8 mouse cellular contexts compared by ENCODE assay signal in genomic region chr13:9180221-9180620, GRCm38 (mm10).
DNase-seq lines count a peak whose midpoint lies in the region; ATAC-seq and TF ChIP-seq lines count a peak whose summit lies in the region.

No protein-coding gene starts in this region.

- no peaks in the 10 kb centered on the region for H3K4me1 ChIP-seq in embryonic facial prominence, embryonic 14.5 days (ENCODE audit: control insufficient read depth, insufficient read depth, low read length)
- H3K4me1 ChIP-seq in megakaryocyte, embryonic 14.5 days, result peaks cover 32% of the 10 kb centered on the region
- no peaks in the 10 kb centered on the region for H3K4me1 ChIP-seq in midbrain, embryonic 11.5 days (ENCODE audit: control insufficient read depth, insufficient read depth, low read length)
- H3K4me1 ChIP-seq in midbrain, postnatal 0 days (ENCODE audit: insufficient read depth, low read length), result no peaks in the 10 kb centered on the region

- H3K4me2 ChIP-seq in embryonic facial prominence, embryonic 14.5 days (ENCODE audit: low read depth, low read length), result peak overlapping the region; percentile 18; the same call in 1 of the 2 replicates
- H3K4me2 ChIP-seq in midbrain, embryonic 11.5 days, result no peak overlapping the region
- H3K4me2 ChIP-seq in midbrain, postnatal 0 days (ENCODE audit: low read depth, low read length, poor library complexity, severe bottlenecking), result no peak overlapping the region

- no peak overlapping the region for H3K27ac ChIP-seq in embryonic facial prominence, embryonic 14.5 days (replicated peaks; ENCODE audit: low read depth, low read length)
- H3K27ac ChIP-seq in midbrain, embryonic 11.5 days (ENCODE audit: low read depth, low read length), result no peak overlapping the region
- H3K27ac ChIP-seq in midbrain, postnatal 0 days (ENCODE audit: low read depth, low read length), result no peak overlapping the region

- 47% methylated on average over 11 of the region's 11 CpGs for WGBS in embryonic facial prominence, embryonic 14.5 days
- WGBS in midbrain, embryonic 11.5 days, result 62% methylated on average over 11 of the region's 11 CpGs
- 60% methylated on average over 11 of the region's 11 CpGs for WGBS in midbrain, postnatal 0 days

- no peaks in the 10 kb centered on the region for H3K27me3 ChIP-seq in embryonic facial prominence, embryonic 14.5 days (replicated peaks; ENCODE audit: control insufficient read depth, insufficient read depth, low read length)
- H3K27me3 ChIP-seq in megakaryocyte, embryonic 14.5 days (replicated peaks), result no peaks in the 10 kb centered on the region
- no peaks in the 10 kb centered on the region for H3K27me3 ChIP-seq in midbrain, embryonic 11.5 days (ENCODE audit: control insufficient read depth, insufficient read depth, low read length)
- H3K27me3 ChIP-seq in midbrain, postnatal 0 days (ENCODE audit: insufficient read depth, low read length), result no peaks in the 10 kb centered on the region

- no peak overlapping the region for H3K4me3 ChIP-seq in embryonic facial prominence, embryonic 14.5 days (ENCODE audit: low read depth, low read length)
- peak overlapping the region; percentile 68 for H3K4me3 ChIP-seq in megakaryocyte, embryonic 14.5 days (replicated peaks)
- H3K4me3 ChIP-seq in midbrain, embryonic 11.5 days (ENCODE audit: low read depth, low read length), result no peak overlapping the region
- H3K4me3 ChIP-seq in midbrain, postnatal 0 days (ENCODE audit: low read depth, low read length), result no peak overlapping the region

- no peak for ATAC-seq in embryonic facial prominence, embryonic 14.5 days (ENCODE audit: low read depth)
- no peak for ATAC-seq in midbrain, embryonic 11.5 days (ENCODE audit: low FRiP score)
- no peak for ATAC-seq in midbrain, postnatal 0 days (ENCODE audit: low FRiP score)

- no peak for TF ChIP-seq CTCF in midbrain, postnatal 0 days (IDR thresholded peaks at IDR 0.05)

- no peaks in the 10 kb centered on the region for H3K36me3 ChIP-seq in embryonic facial prominence, embryonic 14.5 days (ENCODE audit: control insufficient read depth, insufficient read depth, low read length)
- H3K36me3 ChIP-seq in megakaryocyte, embryonic 14.5 days (replicated peaks; ENCODE audit: low read length), result peaks cover 33% of the 10 kb centered on the region
- no peaks in the 10 kb centered on the region for H3K36me3 ChIP-seq in midbrain, embryonic 11.5 days (ENCODE audit: control insufficient read depth, insufficient read depth, low read length)
- H3K36me3 ChIP-seq in midbrain, postnatal 0 days (ENCODE audit: insufficient read depth, low read length), result 0 out of 2 replicates have a peak, but pooled peaks cover 3% of the 10 kb centered on the region

- H3K9me3 ChIP-seq in embryonic facial prominence, embryonic 14.5 days (ENCODE audit: control insufficient read depth, low read length), result no peaks in the 10 kb centered on the region
- H3K9me3 ChIP-seq in megakaryocyte, embryonic 14.5 days, result no peaks in the 10 kb centered on the region
- no peaks in the 10 kb centered on the region for H3K9me3 ChIP-seq in midbrain, embryonic 11.5 days (ENCODE audit: control insufficient read depth, low read length)
- H3K9me3 ChIP-seq in midbrain, postnatal 0 days (ENCODE audit: low read length), result no peaks in the 10 kb centered on the region

- DNase-seq in adrenal gland, postnatal 10 days, result peak; percentile 23
- no peak for DNase-seq in adrenal gland, adult 8-10 months
- no peak for DNase-seq in embryonic facial prominence, embryonic 14.5 days (ENCODE audit: low spot score)
- DNase-seq in kidney, postnatal 10 days, result peak; percentile 37
- DNase-seq in midbrain, embryonic 11.5 days (ENCODE audit: low spot score, missing footprints), result no peak
- DNase-seq in midbrain, postnatal 0 days (ENCODE audit: low spot score), result no peak
- DNase-seq in ovary, postnatal 14 days (ENCODE audit: low spot score), result no peak

- no peak overlapping the region for H3K9ac ChIP-seq in embryonic facial prominence, embryonic 14.5 days (ENCODE audit: low read depth, low read length)
- no peak overlapping the region for H3K9ac ChIP-seq in midbrain, embryonic 11.5 days (ENCODE audit: low read length)
- no peak overlapping the region for H3K9ac ChIP-seq in midbrain, postnatal 0 days (replicated peaks; ENCODE audit: low read length, poor library complexity, severe bottlenecking)

Comparison
In these comparisons a context has a peak if more than half of its experiments do, and no peak if none do; other contexts are left out.
1. DNase-seq: peak in adrenal gland, postnatal 10 days (single experiment) and kidney, postnatal 10 days (single experiment); none in adrenal gland, adult 8-10 months (single experiment), embryonic facial prominence, embryonic 14.5 days (single experiment), midbrain, embryonic 11.5 days (single experiment), midbrain, postnatal 0 days (single experiment) and ovary, postnatal 14 days (single experiment).